Mouse (Mus musculus): ENCODE data around the gene Pdap1. TPM values are rescaled to one million over a fixed set of nuclear protein-coding genes. Genes with fewer than 3 reads are reported as not detected.
"Not testable (repeated sequence)": the region's sequence is repeated elsewhere in the genome, so short reads cannot be mapped to it uniquely, and the experiment has no call there.

Pdap1 gene
- polyA plus RNA-seq, 1 experiment = 36.2 TPM

GRCm38 (mm10) chr5:145105694-145106275 is 34.3 kb downstream of the Pdap1 start:
- H3K27ac ChIP-seq (ENCODE audit: control insufficient read depth, insufficient read depth, low read length) = no peak overlapping the region
- peaks cover 75% of the 10 kb centered on the region for H3K36me3 ChIP-seq (ENCODE audit: control insufficient read depth, insufficient read depth, low read length)
- WGBS = 95% methylated on average over 9 of the region's 9 CpGs
- H3K4me1 ChIP-seq (replicated peaks; ENCODE audit: control insufficient read depth, insufficient read depth, low read length) = no peaks in the 10 kb centered on the region
- TF ChIP-seq POLR2A (IDR thresholded peaks at IDR 0.05; ENCODE audit: control insufficient read depth, extremely low read depth, insufficient read depth, low read length, poor library complexity) (no peak), CTCF (IDR thresholded peaks at IDR 0.05; ENCODE audit: borderline replicate concordance, control insufficient read depth, extremely low read depth, insufficient read depth, low read length, poor library complexity) (no peak)
- no peak for DNase-seq
- no peak overlapping the region for H3K4me3 ChIP-seq (ENCODE audit: control insufficient read depth, insufficient read depth, low read length)
- no peaks in the 10 kb centered on the region for H3K27me3 ChIP-seq (ENCODE audit: control insufficient read depth, insufficient read depth, low read length)

GRCm38 (mm10) chr5:145104328-145104727 is 35.7 kb downstream of the Pdap1 start:
- Histone ChIP-seq H3K27me3 (ENCODE audit: control insufficient read depth, insufficient read depth, low read length) (no peaks in the 10 kb centered on the region), H3K27ac (ENCODE audit: control insufficient read depth, insufficient read depth, low read length) (no peak overlapping the region), H3K4me1 (replicated peaks; ENCODE audit: control insufficient read depth, insufficient read depth, low read length) (no peaks in the 10 kb centered on the region), H3K4me3 (ENCODE audit: control insufficient read depth, insufficient read depth, low read length) (no peak overlapping the region), H3K36me3 (ENCODE audit: control insufficient read depth, insufficient read depth, low read length) (peaks cover 89% of the 10 kb centered on the region)
- DNase-seq = no peak
- WGBS = 96% methylated on average over 9 of the region's 9 CpGs
- no peak for TF ChIP-seq CTCF (IDR thresholded peaks at IDR 0.05; ENCODE audit: borderline replicate concordance, control insufficient read depth, extremely low read depth, insufficient read depth, low read length, poor library complexity)
- no peak for TF ChIP-seq POLR2A (IDR thresholded peaks at IDR 0.05; ENCODE audit: control insufficient read depth, extremely low read depth, insufficient read depth, low read length, poor library complexity)

GRCm38 (mm10) chr5:145102706-145103105 is 37.3 kb downstream of the Pdap1 start:
- Histone ChIP-seq H3K27ac (ENCODE audit: control insufficient read depth, insufficient read depth, low read length) (no peak overlapping the region), H3K4me1 (replicated peaks; ENCODE audit: control insufficient read depth, insufficient read depth, low read length) (no peaks in the 10 kb centered on the region), H3K4me3 (ENCODE audit: control insufficient read depth, insufficient read depth, low read length) (no peak overlapping the region), H3K36me3 (ENCODE audit: control insufficient read depth, insufficient read depth, low read length) (peaks cover 92% of the 10 kb centered on the region), H3K27me3 (ENCODE audit: control insufficient read depth, insufficient read depth, low read length) (no peaks in the 10 kb centered on the region)
- no peak for TF ChIP-seq CTCF (IDR thresholded peaks at IDR 0.05; ENCODE audit: borderline replicate concordance, control insufficient read depth, extremely low read depth, insufficient read depth, low read length, poor library complexity)
- no peak for TF ChIP-seq POLR2A (IDR thresholded peaks at IDR 0.05; ENCODE audit: control insufficient read depth, extremely low read depth, insufficient read depth, low read length, poor library complexity)
- 87% methylated on average over 4 of the region's 4 CpGs for WGBS
- no peak for DNase-seq

- WGBS = 99% methylated on average over 11 of the region's 11 CpGs
- peaks cover 92% of the 10 kb centered on the region for H3K36me3 ChIP-seq (ENCODE audit: control insufficient read depth, insufficient read depth, low read length)
- not testable (repeated sequence) for DNase-seq; H3K4me3 ChIP-seq (ENCODE audit: control insufficient read depth, insufficient read depth, low read length); H3K27me3 ChIP-seq (ENCODE audit: control insufficient read depth, insufficient read depth, low read length); H3K27ac ChIP-seq (ENCODE audit: control insufficient read depth, insufficient read depth, low read length); H3K4me1 ChIP-seq (replicated peaks; ENCODE audit: control insufficient read depth, insufficient read depth, low read length)
These were observed 38.6 kb downstream of the Pdap1 start for GRCm38 (mm10) chr5:145101451-145101850.

GRCm38 (mm10) chr5:145100960-145101359 is 39.1 kb downstream of the Pdap1 start:
- no peak for DNase-seq
- no peak for TF ChIP-seq POLR2A (IDR thresholded peaks at IDR 0.05; ENCODE audit: control insufficient read depth, extremely low read depth, insufficient read depth, low read length, poor library complexity)
- no peaks in the 10 kb centered on the region for H3K27me3 ChIP-seq (ENCODE audit: control insufficient read depth, insufficient read depth, low read length)
- no peak overlapping the region for H3K27ac ChIP-seq (ENCODE audit: control insufficient read depth, insufficient read depth, low read length)
- H3K36me3 ChIP-seq (ENCODE audit: control insufficient read depth, insufficient read depth, low read length) = peaks cover 93% of the 10 kb centered on the region
- H3K4me3 ChIP-seq (ENCODE audit: control insufficient read depth, insufficient read depth, low read length) = no peak overlapping the region
- H3K4me1 ChIP-seq (replicated peaks; ENCODE audit: control insufficient read depth, insufficient read depth, low read length) = no peaks in the 10 kb centered on the region
- 99% methylated on average over 9 of the region's 9 CpGs for WGBS

GRCm38 (mm10) chr5:145098340-145098821 is 41.7 kb downstream of the Pdap1 start:
- Histone ChIP-seq H3K36me3 (ENCODE audit: control insufficient read depth, insufficient read depth, low read length) (peaks cover 92% of the 10 kb centered on the region), H3K27me3 (ENCODE audit: control insufficient read depth, insufficient read depth, low read length) (no peaks in the 10 kb centered on the region), H3K27ac (ENCODE audit: control insufficient read depth, insufficient read depth, low read length) (no peak overlapping the region), H3K4me3 (ENCODE audit: control insufficient read depth, insufficient read depth, low read length) (no peak overlapping the region), H3K4me1 (replicated peaks; ENCODE audit: control insufficient read depth, insufficient read depth, low read length) (no peaks in the 10 kb centered on the region)
- TF ChIP-seq POLR2A (IDR thresholded peaks at IDR 0.05; ENCODE audit: control insufficient read depth, extremely low read depth, insufficient read depth, low read length, poor library complexity) (no peak), CTCF (IDR thresholded peaks at IDR 0.05; ENCODE audit: borderline replicate concordance, control insufficient read depth, extremely low read depth, insufficient read depth, low read length, poor library complexity) (no peak)
- 85% methylated on average over 10 of the region's 10 CpGs for WGBS
- DNase-seq = no peak

- peaks cover 87% of the 10 kb centered on the region for H3K36me3 ChIP-seq (ENCODE audit: control insufficient read depth, insufficient read depth, low read length)
These were observed 43.8 kb downstream of the Pdap1 start for GRCm38 (mm10) chr5:145096195-145096594.

More at GRCm38 (mm10) chr5:145096195-145096594, 43.8 kb downstream of the Pdap1 start:
- no peaks in the 10 kb centered on the region for H3K4me1 ChIP-seq (replicated peaks; ENCODE audit: control insufficient read depth, insufficient read depth, low read length)
- no peak for DNase-seq
- 83% methylated on average over 4 of the region's 4 CpGs for WGBS
- no peak for TF ChIP-seq POLR2A (IDR thresholded peaks at IDR 0.05; ENCODE audit: control insufficient read depth, extremely low read depth, insufficient read depth, low read length, poor library complexity)
- no peak for TF ChIP-seq CTCF (IDR thresholded peaks at IDR 0.05; ENCODE audit: borderline replicate concordance, control insufficient read depth, extremely low read depth, insufficient read depth, low read length, poor library complexity)
- no peaks in the 10 kb centered on the region for H3K27me3 ChIP-seq (ENCODE audit: control insufficient read depth, insufficient read depth, low read length)
- no peak overlapping the region for H3K27ac ChIP-seq (ENCODE audit: control insufficient read depth, insufficient read depth, low read length)
- no peak overlapping the region for H3K4me3 ChIP-seq (ENCODE audit: control insufficient read depth, insufficient read depth, low read length)

All from thymus, adult 2 months (tissue).